Comparison of ENCODE assay signal across 7 mouse cellular contexts in genomic region chr15:83099533-83100331, GRCm38 (mm10). TPM values are rescaled to one million over a fixed set of nuclear protein-coding genes. Genes with fewer than 3 reads are reported as not detected.
DNase-seq lines count a peak whose midpoint lies in the region; ATAC-seq and TF ChIP-seq lines count a peak whose summit lies in the region.

No protein-coding gene starts in this region.

- WGBS in hindbrain, embryonic 16.5 days, result 2% methylated on average over 31 of the region's 31 CpGs
- 4% methylated on average over 31 of the region's 31 CpGs for WGBS in limb, embryonic 12.5 days
- WGBS in midbrain, embryonic 13.5 days, result under 1% methylated on average over 31 of the region's 31 CpGs

- H3K27me3 ChIP-seq in hindbrain, embryonic 16.5 days (replicated peaks; ENCODE audit: control insufficient read depth, insufficient read depth, low read length), result peaks cover 4% of the 10 kb centered on the region; the same call in 1 of the 2 replicates
- H3K27me3 ChIP-seq in limb, embryonic 12.5 days, result peaks cover 21% of the 10 kb centered on the region
- H3K27me3 ChIP-seq in midbrain, embryonic 13.5 days, result peaks cover 20% of the 10 kb centered on the region

- H3K4me1 ChIP-seq in hindbrain, embryonic 16.5 days (ENCODE audit: control insufficient read depth, insufficient read depth, low read depth, low read length), result peaks cover 12% of the 10 kb centered on the region
- H3K4me1 ChIP-seq in limb, embryonic 12.5 days (replicated peaks), result peaks cover 16% of the 10 kb centered on the region
- H3K4me1 ChIP-seq in midbrain, embryonic 13.5 days (replicated peaks), result peaks cover 23% of the 10 kb centered on the region

- H3K4me2 ChIP-seq in hindbrain, embryonic 16.5 days (ENCODE audit: low read length), result peak overlapping the region; percentile 55
- H3K4me2 ChIP-seq in limb, embryonic 12.5 days, result peak overlapping the region; percentile 83
- H3K4me2 ChIP-seq in midbrain, embryonic 13.5 days (replicated peaks), result peak overlapping the region; percentile 67

- no peaks in the 10 kb centered on the region for H3K36me3 ChIP-seq in hindbrain, embryonic 16.5 days (ENCODE audit: control insufficient read depth, insufficient read depth, low read length)
- H3K36me3 ChIP-seq in limb, embryonic 12.5 days, result no peaks in the 10 kb centered on the region
- no peaks in the 10 kb centered on the region for H3K36me3 ChIP-seq in midbrain, embryonic 13.5 days

- intact Hi-C loops in gastrocnemius, adult 2 months (cut with DNase I), result no loop called here

- peak overlapping the region; percentile 84 for H3K27ac ChIP-seq in gastrocnemius, adult 2 months
- H3K27ac ChIP-seq in hindbrain, embryonic 16.5 days (ENCODE audit: low read depth, low read length), result no peak overlapping the region
- H3K27ac ChIP-seq in limb, embryonic 12.5 days, result peak overlapping the region; percentile 29
- H3K27ac ChIP-seq in midbrain, embryonic 13.5 days, result 0 out of 2 replicates have a peak overlapping the region, but pooled peaks have one; percentile 25

- peak; percentile 92 for DNase-seq in T-cell, adult 2 months (ENCODE audit: low spot score)
- DNase-seq in cerebellum, postnatal 14 days, result peak; percentile 40 to 52
- peak; percentile 96 for DNase-seq in gastrocnemius, adult 2 months
- peak; percentile 91 to 95 for DNase-seq in spleen, adult 18-20 months

- ATAC-seq in hindbrain, embryonic 16.5 days, result peak; percentile 81
- ATAC-seq in limb, embryonic 12.5 days (ENCODE audit: insufficient number of reproducible peaks, insufficient read depth, low FRiP score, low TSS enrichment, low read depth), result peak; percentile 85
- peak; percentile 80 for ATAC-seq in midbrain, embryonic 13.5 days

- H3K9me3 ChIP-seq in hindbrain, embryonic 16.5 days (ENCODE audit: control insufficient read depth, low read length), result no peaks in the 10 kb centered on the region
- H3K9me3 ChIP-seq in limb, embryonic 12.5 days, result no peaks in the 10 kb centered on the region
- H3K9me3 ChIP-seq in midbrain, embryonic 13.5 days, result no peaks in the 10 kb centered on the region

- H3K4me3 ChIP-seq in gastrocnemius, adult 2 months, result peak overlapping the region; percentile 78
- peak overlapping the region; percentile 38 for H3K4me3 ChIP-seq in hindbrain, embryonic 16.5 days (ENCODE audit: low read length)
- peak overlapping the region; percentile 52 for H3K4me3 ChIP-seq in limb, embryonic 12.5 days (replicated peaks)
- H3K4me3 ChIP-seq in midbrain, embryonic 13.5 days (replicated peaks), result peak overlapping the region; percentile 36

- no peak for TF ChIP-seq CTCF in gastrocnemius, adult 2 months (IDR thresholded peaks at IDR 0.05)

- peak overlapping the region; percentile 57 for H3K9ac ChIP-seq in hindbrain, embryonic 16.5 days (ENCODE audit: low read depth, low read length)
- peak overlapping the region; percentile 71 for H3K9ac ChIP-seq in limb, embryonic 12.5 days (replicated peaks)
- H3K9ac ChIP-seq in midbrain, embryonic 13.5 days (replicated peaks), result peak overlapping the region; percentile 62

RNA-seq across cellular contexts. Expression of gene Serhl, which starts 10.4 kb away (rescaled TPM):
- total RNA-seq in gastrocnemius, adult 2 months (2021), result 10 to 100 TPM; 22.8 to 29.1 TPM
- polyA plus RNA-seq in hindbrain, embryonic 16.5 days (2015; fragmentation: Nextera tagmentation; extraction: Ambion mirVana), result 34.2 and 36.4 TPM in 2 replicates
- 56.3 and 61.3 TPM in 2 replicates for polyA plus RNA-seq in limb, embryonic 12.5 days (2016; fragmentation: Nextera tagmentation; extraction: Ambion mirVana)
- 27.2 and 30.6 TPM in 2 replicates for polyA plus RNA-seq in midbrain, embryonic 13.5 days (2015; fragmentation: Nextera tagmentation; extraction: Ambion mirVana)

RNA-seq across cellular contexts. Expression of gene Rrp7a, which starts 22.9 kb away (rescaled TPM):
- total RNA-seq in gastrocnemius, adult 2 months (2021), result 10 to 100 TPM; 34.3 to 41.3 TPM
- polyA plus RNA-seq in hindbrain, embryonic 16.5 days (2015; fragmentation: Nextera tagmentation; extraction: Ambion mirVana), result 78.2 and 93.9 TPM in 2 replicates
- polyA plus RNA-seq in limb, embryonic 12.5 days (2016; fragmentation: Nextera tagmentation; extraction: Ambion mirVana), result 50.4 and 57.7 TPM in 2 replicates
- polyA plus RNA-seq in midbrain, embryonic 13.5 days (2015; fragmentation: Nextera tagmentation; extraction: Ambion mirVana), result 72.4 and 77.0 TPM in 2 replicates

RNA-seq across cellular contexts. Expression of gene Poldip3, which starts 49.5 kb away (rescaled TPM):
- total RNA-seq in gastrocnemius, adult 2 months (2021), result 10 to 100 TPM; 16.0 to 16.3 TPM
- 122 and 134 TPM in 2 replicates for polyA plus RNA-seq in hindbrain, embryonic 16.5 days (2015; fragmentation: Nextera tagmentation; extraction: Ambion mirVana)
- polyA plus RNA-seq in limb, embryonic 12.5 days (2016; fragmentation: Nextera tagmentation; extraction: Ambion mirVana), result 173 and 176 TPM in 2 replicates
- 166 and 169 TPM in 2 replicates for polyA plus RNA-seq in midbrain, embryonic 13.5 days (2015; fragmentation: Nextera tagmentation; extraction: Ambion mirVana)

Comparison
In these comparisons a context has a peak if more than half of its experiments do, and no peak if none do; other contexts are left out.
1. DNase-seq: peak in every context shown above with its lines; median percentile 96 in gastrocnemius, adult 2 months; 93 in spleen, adult 18-20 months; 92 in T-cell, adult 2 months; 46 in cerebellum, postnatal 14 days.